Mouse (Mus musculus): ENCODE data around the gene Gm20741. TPM values are rescaled to one million over a fixed set of nuclear protein-coding genes. Genes with fewer than 3 reads are reported as not detected.

Gm20741 gene
- not detected in 2 replicates for polyA plus RNA-seq (2012; rRNA removed)

GRCm38 (mm10) chr16:88811827-88812226, at the start of gene Gm20741:
TSS of gene Gm20741 (minus strand) at chr16:88812220.

GRCm38 (mm10) chr16:88826095-88826652, 14.2 kb upstream of the Gm20741 start, which contains the start of gene Krtap14:
TSS of gene Krtap14 (minus strand) at chr16:88826145.

GRCm38 (mm10) chr16:88820066-88820465, 8.0 kb upstream of the Gm20741 start, which contains the start of gene Krtap15:
TSS of gene Krtap15 (plus strand) at chr16:88820215.

GRCm38 (mm10) chr16:88777596-88777995, 34.4 kb downstream of the Gm20741 start, which contains the start of gene Gm5965:
TSS of gene Gm5965 (plus strand) at chr16:88777896.

GRCm38 (mm10) chr16:88774106-88774505, 37.9 kb downstream of the Gm20741 start, which contains the start of gene 2310057N15Rik:
TSS of gene 2310057N15Rik (minus strand) at chr16:88774206.

Other genes starting within 250 kb of the Gm20741 start
- 0.12 and 0.14 TPM in 2 replicates for gene Cldn8, start 249.0 kb downstream of the Gm20741 start, polyA plus RNA-seq (2012; rRNA removed)
- gene Krtap24-1, start 199.9 kb downstream of the Gm20741 start, polyA plus RNA-seq (2012; rRNA removed): not detected in 2 replicates
- gene 2310079G19Rik, start 184.6 kb downstream of the Gm20741 start, polyA plus RNA-seq (2012; rRNA removed): not detected in 2 replicates
- not detected in 2 replicates for gene Krtap26-1, start 164.4 kb downstream of the Gm20741 start, polyA plus RNA-seq (2012; rRNA removed)
- gene Krtap27-1, start 140.5 kb downstream of the Gm20741 start, polyA plus RNA-seq (2012; rRNA removed): not detected in 2 replicates
- not detected in 2 replicates for gene 2310061N02Rik, start 104.3 kb downstream of the Gm20741 start, polyA plus RNA-seq (2012; rRNA removed)
- gene Krtap13-1, start 83.4 kb downstream of the Gm20741 start, polyA plus RNA-seq (2012; rRNA removed): not detected in 2 replicates
- not detected in 2 replicates for gene Krtap13, start 60.6 kb downstream of the Gm20741 start, polyA plus RNA-seq (2012; rRNA removed)
- not detected in 2 replicates for gene 2310034C09Rik, start 53.4 kb downstream of the Gm20741 start, polyA plus RNA-seq (2012; rRNA removed)
- gene 2310057N15Rik, start 38.0 kb downstream of the Gm20741 start, polyA plus RNA-seq (2012; rRNA removed): not detected in 2 replicates
- not detected in 2 replicates for gene Gm5965, start 34.3 kb downstream of the Gm20741 start, polyA plus RNA-seq (2012; rRNA removed)
- gene Krtap15, start 8.0 kb upstream of the Gm20741 start, polyA plus RNA-seq (2012; rRNA removed): not detected in 2 replicates
- not detected in 2 replicates for gene Krtap14, start 13.9 kb upstream of the Gm20741 start, polyA plus RNA-seq (2012; rRNA removed)
- not detected in 2 replicates for gene Krtap19-1, start 57.2 kb upstream of the Gm20741 start, polyA plus RNA-seq (2012; rRNA removed)
- not detected in 2 replicates for gene Krtap19-2, start 62.0 kb upstream of the Gm20741 start, polyA plus RNA-seq (2012; rRNA removed)
- not detected in 2 replicates for gene Krtap19-3, start 65.8 kb upstream of the Gm20741 start, polyA plus RNA-seq (2012; rRNA removed)
- not detected in 2 replicates for gene Krtap19-4, start 72.9 kb upstream of the Gm20741 start, polyA plus RNA-seq (2012; rRNA removed)
- not detected in 2 replicates for gene Krtap19-5, start 84.2 kb upstream of the Gm20741 start, polyA plus RNA-seq (2012; rRNA removed)
- gene Krtap19-9b, start 120.0 kb upstream of the Gm20741 start, polyA plus RNA-seq (2012; rRNA removed): not detected in 2 replicates
- not detected in 2 replicates for gene Krtap16-3, start 150.7 kb upstream of the Gm20741 start, polyA plus RNA-seq (2012; rRNA removed)
- gene Krtap22-2, start 198.5 kb upstream of the Gm20741 start, polyA plus RNA-seq (2012; rRNA removed): not detected in 2 replicates
- gene Gm10229, start 203.1 kb upstream of the Gm20741 start, polyA plus RNA-seq (2012; rRNA removed): not detected in 2 replicates
- gene Krtap6-1, start 219.5 kb upstream of the Gm20741 start, polyA plus RNA-seq (2012; rRNA removed): not detected in 2 replicates
- not detected in 2 replicates for gene Gm10228, start 229.3 kb upstream of the Gm20741 start, polyA plus RNA-seq (2012; rRNA removed)
- not detected in 2 replicates for gene Krtap6-5, start 235.7 kb upstream of the Gm20741 start, polyA plus RNA-seq (2012; rRNA removed)

Data from liver, embryonic 18 days (tissue).